Mouse (Mus musculus) adipocyte (in vitro differentiated cells): Measurements from ENCODE around the gene Taf3.

Experiments
- DNase-seq: peaks from one replicate; pipeline ENCODE4 v3.0.0-alpha.2; 2016; ENCODE audit warnings: low spot score

Taf3 gene

GRCm38 (mm10) chr2:10048461-10048860 is at the start of gene Taf3:
Gene Taf3 (minus strand): TSS chr2:10048596.
- DNase-seq: peak; percentile 93

GRCm38 (mm10) chr2:10094327-10095100 is 46.1 kb upstream of the Taf3 start:
- no peak for DNase-seq

GRCm38 (mm10) chr2:10087256-10087850 is 39.0 kb upstream of the Taf3 start:
- DNase-seq: peak; percentile 30

- DNase-seq: no peak
Observed at GRCm38 (mm10) chr2:10082737-10083136, 34.3 kb upstream of the Taf3 start.

GRCm38 (mm10) chr2:10081453-10082080 is 33.2 kb upstream of the Taf3 start:
- peak; percentile 57 for DNase-seq

- DNase-seq: peak; percentile 96
Observed at GRCm38 (mm10) chr2:10080310-10081010, 32.1 kb upstream of the Taf3 start, which contains the start of the genes Atp5c1 and Kin. Gene Atp5c1 (minus strand): TSS chr2:10080510. Gene Kin (plus strand): TSS chr2:10080593.

GRCm38 (mm10) chr2:10079745-10080309 is 31.4 kb upstream of the Taf3 start:
- DNase-seq: peak; percentile 61

GRCm38 (mm10) chr2:10076675-10077074 is 28.3 kb upstream of the Taf3 start:
- DNase-seq: peak; percentile 30

- no peak for DNase-seq
Observed at GRCm38 (mm10) chr2:10074470-10074869, 26.1 kb upstream of the Taf3 start.

GRCm38 (mm10) chr2:10071751-10072150 is 23.4 kb upstream of the Taf3 start:
- no peak for DNase-seq

- no peak for DNase-seq
Observed at GRCm38 (mm10) chr2:10058836-10059235, 10.4 kb upstream of the Taf3 start.

- DNase-seq: peak; percentile 51
Observed at GRCm38 (mm10) chr2:10051996-10052395, 3.6 kb upstream of the Taf3 start.

- no peak for DNase-seq
Observed at GRCm38 (mm10) chr2:10050878-10051277, 2.5 kb upstream of the Taf3 start.

- DNase-seq: peak; percentile 47
Observed at GRCm38 (mm10) chr2:10049456-10049855, 1.1 kb upstream of the Taf3 start.

- DNase-seq: peak; percentile 37
Observed at GRCm38 (mm10) chr2:10047758-10048436, 499 bp downstream of the Taf3 start.

- no peak for DNase-seq
Observed at GRCm38 (mm10) chr2:10034976-10035375, 13.4 kb downstream of the Taf3 start.

- no peak for DNase-seq
Observed at GRCm38 (mm10) chr2:10033684-10034083, 14.7 kb downstream of the Taf3 start.

GRCm38 (mm10) chr2:10029755-10030154 is 18.6 kb downstream of the Taf3 start:
- DNase-seq: no peak

GRCm38 (mm10) chr2:10024264-10024663 is 24.1 kb downstream of the Taf3 start:
- DNase-seq: no peak

GRCm38 (mm10) chr2:10021296-10021695 is 27.1 kb downstream of the Taf3 start:
- no peak for DNase-seq

- no peak for DNase-seq
Observed at GRCm38 (mm10) chr2:10014951-10015635, 33.3 kb downstream of the Taf3 start.
